Mouse (Mus musculus) limb, embryonic 13.5 days (tissue): Measurements from ENCODE around the gene Man2b2. TPM values are rescaled to one million over a fixed set of nuclear protein-coding genes. Genes with fewer than 3 reads are reported as not detected.

Experiments used
- polyA plus RNA-seq: library from polyadenylated mRNA; unstranded; fragments of >200 nt; fragmentation: Nextera tagmentation; extraction: Ambion mirVana; gene quantifications from 2 replicates; pipeline ENCODE4 v1.2.1, GENCODE M21; 2015

The Man2b2 gene
- polyA plus RNA-seq, 1 experiment from 2014 or later, result 11.0 TPM

Other genes with a start within 250 kb of the Man2b2 start
- gene Tbc1d14, start 237.4 kb downstream of the Man2b2 start, polyA plus RNA-seq, result 38.1 and 38.2 TPM in 2 replicates
- 20.6 and 21.4 TPM in 2 replicates for gene D5Ertd579e, start 134.6 kb downstream of the Man2b2 start, polyA plus RNA-seq
- gene Bloc1s4, start 82.0 kb downstream of the Man2b2 start, polyA plus RNA-seq, result 28.2 and 29.5 TPM in 2 replicates
- gene Mrfap1, start 33.9 kb downstream of the Man2b2 start, polyA plus RNA-seq, result 546 and 583 TPM in 2 replicates
- 0.10 and 0.15 TPM in 2 replicates for gene Ppp2r2c, start 37.9 kb upstream of the Man2b2 start, polyA plus RNA-seq
- gene Wfs1, start 158.6 kb upstream of the Man2b2 start, polyA plus RNA-seq, result 10.4 and 10.9 TPM in 2 replicates